Mouse (Mus musculus): Measurements from ENCODE around the gene Gm5128. TPM values are rescaled to one million over a fixed set of nuclear protein-coding genes. Genes with fewer than 3 reads are reported as not detected.
"Not testable (repeated sequence)": the region's sequence is repeated elsewhere in the genome, so short reads cannot be mapped to it uniquely, and the experiment has no call there.

Gm5128 gene
- total RNA-seq (2015; ENCODE audit: low replicate concordance) (not detected in 2 replicates), total RNA-seq (2017; ENCODE audit: low replicate concordance) (not detected in 2 replicates)

DNA sequence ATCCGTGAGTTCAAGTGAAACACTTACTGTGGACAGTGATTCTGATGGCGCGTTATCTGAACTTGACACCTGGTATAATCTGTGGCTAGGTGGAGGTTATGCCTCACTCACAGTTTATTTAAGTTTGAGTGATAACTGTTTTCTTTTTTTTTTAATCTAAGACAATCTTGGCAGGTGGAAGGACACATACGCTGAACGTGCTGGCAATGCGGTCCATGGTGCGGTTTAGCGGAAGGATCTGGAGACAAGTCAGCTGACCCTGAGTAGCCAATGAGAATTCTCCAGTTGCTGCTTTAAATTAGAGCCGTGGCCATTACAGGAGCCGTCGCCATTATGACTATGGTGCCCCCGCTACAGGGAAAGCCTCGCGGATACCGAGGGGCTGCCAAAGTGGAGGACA is at the start of gene Gm5128:
TSS of gene Gm5128 (plus strand) at position 301 of the 400 bp plus-strand sequence.
- ATAC-seq (replicated peaks; ENCODE audit: low FRiP score, poor library complexity, severe bottlenecking): not testable (repeated sequence)

DNA sequence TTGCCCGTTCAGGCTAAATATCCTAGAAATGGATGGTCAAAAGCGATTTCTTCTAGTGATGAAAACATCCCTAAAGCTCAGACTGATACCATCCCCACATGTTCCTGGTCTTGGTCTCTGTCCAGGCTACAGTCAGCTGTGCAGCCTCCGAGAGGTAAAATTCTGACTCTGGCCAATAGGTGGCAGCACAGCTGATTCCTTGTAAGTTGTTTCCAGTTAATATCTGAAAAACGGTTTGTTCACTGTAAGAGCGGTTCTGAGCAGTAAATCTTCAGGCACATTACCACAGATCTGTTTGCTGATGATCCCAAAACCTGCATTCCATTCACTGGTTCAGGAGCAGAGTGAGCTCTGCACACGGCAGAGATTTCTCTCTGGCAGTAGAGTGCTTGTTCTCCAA is 12.4 kb upstream of the Gm5128 start:
- not testable (repeated sequence) for ATAC-seq (replicated peaks; ENCODE audit: low FRiP score, poor library complexity, severe bottlenecking)

DNA sequence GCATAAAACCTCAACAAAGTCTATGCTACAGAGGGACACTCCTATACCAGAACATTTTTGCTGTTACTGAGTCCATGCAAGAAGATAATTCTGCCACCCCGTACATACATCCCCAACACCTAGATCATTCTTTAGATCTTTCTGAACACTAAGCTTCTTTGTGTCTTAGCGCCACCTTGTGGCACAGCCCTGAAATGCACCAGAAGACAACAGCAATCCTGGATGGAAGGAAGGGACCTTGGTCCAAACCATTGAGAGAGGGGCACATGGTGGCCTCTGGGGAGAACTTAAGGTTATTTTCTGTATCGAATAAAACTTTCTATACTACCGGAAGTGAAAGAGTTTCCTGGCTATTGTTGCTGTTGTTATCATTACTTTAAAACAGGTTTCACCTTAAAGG is 11.1 kb upstream of the Gm5128 start:
- not testable (repeated sequence) for ATAC-seq (replicated peaks; ENCODE audit: low FRiP score, poor library complexity, severe bottlenecking)

- ATAC-seq (replicated peaks; ENCODE audit: low FRiP score, poor library complexity, severe bottlenecking): not testable (repeated sequence)
Measured at GRCm38 (mm10) chrX:135403578-135403977, 30.5 kb downstream of the Gm5128 start.

DNA sequence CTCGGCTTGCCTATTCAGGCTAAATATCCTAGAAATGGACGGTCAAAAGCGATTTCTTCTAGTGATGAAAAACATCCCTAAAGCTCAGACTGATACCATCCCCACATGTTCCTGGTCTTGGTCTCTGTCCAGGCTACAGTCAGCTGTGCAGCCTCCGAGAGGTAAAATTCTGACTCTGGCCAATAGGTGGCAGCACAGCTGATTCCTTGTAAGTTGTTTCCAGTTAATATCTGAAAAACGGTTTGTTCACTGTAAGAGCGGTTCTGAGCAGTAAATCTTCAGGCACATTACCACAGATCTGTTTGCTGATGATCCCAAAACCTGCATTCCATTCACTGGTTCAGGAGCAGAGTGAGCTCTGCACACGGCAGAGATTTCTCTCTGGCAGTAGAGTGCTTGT is 48.1 kb downstream of the Gm5128 start:
- ATAC-seq (replicated peaks; ENCODE audit: low FRiP score, poor library complexity, severe bottlenecking): not testable (repeated sequence)

- ATAC-seq (replicated peaks; ENCODE audit: low FRiP score, poor library complexity, severe bottlenecking): not testable (repeated sequence)
Measured at GRCm38 (mm10) chrX:135421824-135422223, 48.7 kb downstream of the Gm5128 start.

- not testable (repeated sequence) for ATAC-seq (replicated peaks; ENCODE audit: low FRiP score, poor library complexity, severe bottlenecking)
Measured at GRCm38 (mm10) chrX:135422473-135422872, 49.4 kb downstream of the Gm5128 start.

Other genes with a start within 250 kb of the Gm5128 start
- gene Gm15023, start 195.7 kb upstream of the Gm5128 start, total RNA-seq (2015; ENCODE audit: low replicate concordance): not detected in 2 replicates
- gene Gm15023, start 195.7 kb upstream of the Gm5128 start, total RNA-seq (2017; ENCODE audit: low replicate concordance): not detected in 2 replicates
- gene Tceal6, start 162.6 kb upstream of the Gm5128 start, total RNA-seq (2015; ENCODE audit: low replicate concordance): not detected in 2 replicates
- not detected in 2 replicates for gene Tceal6, start 162.6 kb upstream of the Gm5128 start, total RNA-seq (2017; ENCODE audit: low replicate concordance)
- gene Pramel3, start 71.0 kb upstream of the Gm5128 start, total RNA-seq (2015; ENCODE audit: low replicate concordance): not detected in 2 replicates
- not detected in 2 replicates for gene Pramel3, start 71.0 kb upstream of the Gm5128 start, total RNA-seq (2017; ENCODE audit: low replicate concordance)
- not detected in 2 replicates for gene Gm7903, start 60.6 kb downstream of the Gm5128 start, total RNA-seq (2015; ENCODE audit: low replicate concordance)
- not detected in 2 replicates for gene Gm7903, start 60.6 kb downstream of the Gm5128 start, total RNA-seq (2017; ENCODE audit: low replicate concordance)
- gene AV320801, start 121.3 kb downstream of the Gm5128 start, total RNA-seq (2015; ENCODE audit: low replicate concordance): not detected in 2 replicates
- gene AV320801, start 121.3 kb downstream of the Gm5128 start, total RNA-seq (2017; ENCODE audit: low replicate concordance): not detected in 2 replicates
- not detected in 2 replicates for gene Nxf7, start 225.5 kb downstream of the Gm5128 start, total RNA-seq (2015; ENCODE audit: low replicate concordance)
- not detected in 2 replicates for gene Nxf7, start 225.5 kb downstream of the Gm5128 start, total RNA-seq (2017; ENCODE audit: low replicate concordance)